Mouse (Mus musculus) hindbrain, embryonic 10.5 days (tissue): ENCODE measurements at regions not wholly inside any gene's neighbourhood (a gene's known extent, or its start where the extent isn't known, plus 50 kb on each side); places are given as distances from the start of the nearest gene placed in this dataset.
"Not testable (repeated sequence)": the region's sequence is repeated elsewhere in the genome, so short reads cannot be mapped to it uniquely, and the experiment has no call there.

Experiments used
- DNase-seq: peaks from one replicate; pipeline ENCODE4 v3.0.0-alpha.2; 2017; ENCODE audit warnings: low spot score
- H3K27ac ChIP-seq: fragments of 300-500 bp; sonication (generic); 2 replicates; pipeline ENCODE4 v1.5.1; 2016; ENCODE audit warnings: mild to moderate bottlenecking, moderate library complexity
- H3K27me3 ChIP-seq: fragments of 300-500 bp; sonication (generic); 2 replicates; pipeline ENCODE4 v1.6.1; 2016; ENCODE audit warnings: mild to moderate bottlenecking; ENCODE audit not compliant: poor library complexity, insufficient read depth, severe bottlenecking
- H3K36me3 ChIP-seq: fragments of 300-500 bp; sonication (generic); 2 replicates; pipeline ENCODE4 v1.6.1; 2016; ENCODE audit warnings: mild to moderate bottlenecking, moderate library complexity
- H3K4me1 ChIP-seq: fragments of 300-500 bp; sonication (generic); replicated peaks from 2 replicates; pipeline ENCODE4 v1.6.1; 2016; ENCODE audit warnings: mild to moderate bottlenecking
- H3K4me3 ChIP-seq: fragments of 300-500 bp; sonication (generic); 2 replicates; pipeline ENCODE4 v1.5.1; 2016; ENCODE audit warnings: mild to moderate bottlenecking, moderate library complexity
- H3K9me3 ChIP-seq: fragments of 300-500 bp; sonication (generic); 2 replicates; pipeline ENCODE4 v1.6.1; 2016; ENCODE audit warnings: mild to moderate bottlenecking, moderate library complexity
- WGBS: fragments of 180-500 bp; shearing (Covaris S2); methylation state at CpG from one replicate; pipeline ENCODE4 v1.1.7; 2016; 5-methylcytosine and 5-hydroxymethylcytosine counted together

- not testable (repeated sequence) for H3K4me1 ChIP-seq, H3K27ac ChIP-seq, H3K4me3 ChIP-seq, H3K27me3 ChIP-seq, H3K9me3 ChIP-seq, DNase-seq, H3K36me3 ChIP-seq
- WGBS = 29% methylated on average over 11 of the region's 16 CpGs
These were observed 104.7 kb upstream of the Atg7 start for GRCm38 (mm10) chr6:114538185-114538584.

GRCm38 (mm10) chr6:114550096-114550669 lies 92.7 kb upstream of the Atg7 start:
- H3K4me3 ChIP-seq, H3K27me3 ChIP-seq, H3K36me3 ChIP-seq, H3K27ac ChIP-seq, H3K9me3 ChIP-seq, H3K4me1 ChIP-seq: not testable (repeated sequence)
- WGBS = 40% methylated on average over 23 of the region's 23 CpGs
- DNase-seq = peak; percentile 2

- not testable (repeated sequence) for H3K4me3 ChIP-seq, H3K36me3 ChIP-seq, H3K27ac ChIP-seq, H3K4me1 ChIP-seq, H3K27me3 ChIP-seq, DNase-seq, H3K9me3 ChIP-seq
- WGBS = 52% methylated on average over 4 of the region's 12 CpGs
These were observed 89.8 kb upstream of the Atg7 start for GRCm38 (mm10) chr6:114553072-114553471.

- not testable (repeated sequence) for H3K4me1 ChIP-seq, H3K36me3 ChIP-seq, H3K9me3 ChIP-seq, H3K27ac ChIP-seq, H3K4me3 ChIP-seq, H3K27me3 ChIP-seq
- WGBS = 9% methylated on average over 7 of the region's 15 CpGs
- DNase-seq = peak; percentile 70
These were observed 87.7 kb upstream of the Atg7 start for GRCm38 (mm10) chr6:114555186-114555585.

- not testable (repeated sequence) for H3K27ac ChIP-seq, H3K9me3 ChIP-seq, H3K27me3 ChIP-seq, H3K4me3 ChIP-seq, H3K4me1 ChIP-seq, H3K36me3 ChIP-seq
- 10% methylated on average over 8 of the region's 15 CpGs for WGBS
- peak; percentile 75 for DNase-seq
These were observed 65.6 kb upstream of the Atg7 start for GRCm38 (mm10) chr6:114577319-114577718.
